ENCODE assay signal across 12 mouse cellular contexts in genomic region chr4:106530113-106530482, GRCm38 (mm10). TPM values are rescaled to one million over a fixed set of nuclear protein-coding genes. Genes with fewer than 3 reads are reported as not detected.
A peak's percentile ranks its signal among the peaks of the same experiment; 100 is the strongest.
DNase-seq lines count a peak whose midpoint lies in the region; ATAC-seq and TF ChIP-seq lines count a peak whose summit lies in the region.
"Had no signal": no experiment of that assay in that cellular context is flagged by ENCODE, and none has a peak within 500 bp of the region (broad histone marks: within the 10 kb centered on the region; RNA-seq: fewer than 3 reads in every experiment).

No protein-coding gene starts in this region.

- 75% methylated on average over 9 of the region's 9 CpGs for WGBS in intestine, embryonic 14.5 days
- WGBS in intestine, postnatal 0 days: 66% methylated on average over 9 of the region's 9 CpGs
- 60% methylated on average over 9 of the region's 9 CpGs for WGBS in embryonic facial prominence, embryonic 14.5 days
- WGBS in hindbrain, embryonic 13.5 days: 71% methylated on average over 9 of the region's 9 CpGs
- 72% methylated on average over 9 of the region's 9 CpGs for WGBS in midbrain, embryonic 15.5 days

- no peak overlapping the region for H3K4me2 ChIP-seq in intestine, embryonic 14.5 days (ENCODE audit: low read length)
- H3K4me2 ChIP-seq in intestine, postnatal 0 days (replicated peaks; ENCODE audit: low read depth): no peak overlapping the region
- H3K4me2 ChIP-seq in embryonic facial prominence, embryonic 14.5 days (ENCODE audit: low read depth, low read length): no peak overlapping the region
- H3K4me2 ChIP-seq in hindbrain, embryonic 13.5 days: no peak overlapping the region
- no peak overlapping the region for H3K4me2 ChIP-seq in midbrain, embryonic 15.5 days

- no peak for DNase-seq in intestine, embryonic 14.5 days (ENCODE audit: low spot score)
- no peak for DNase-seq in embryonic facial prominence, embryonic 14.5 days (ENCODE audit: low spot score)
- no peak for DNase-seq in left cerebral cortex, adult 11 months (ENCODE audit: low spot score)
- DNase-seq in layer of hippocampus, postnatal 25 days (ENCODE audit: extremely low spot score in 1 of 2, low spot score in 1 of 2): no peak
- DNase-seq in adrenal gland, postnatal 4 days (ENCODE audit: low spot score in 2 of 2): no peak

- peak; percentile 41 for ATAC-seq in intestine, embryonic 14.5 days (replicated peaks; ENCODE audit: low FRiP score, low TSS enrichment, low read depth)
- no peak for ATAC-seq in intestine, postnatal 0 days
- 0 out of 2 replicates have a peak, but pooled peaks have one; percentile 20 for ATAC-seq in embryonic facial prominence, embryonic 14.5 days (ENCODE audit: low read depth)
- ATAC-seq in hindbrain, embryonic 13.5 days (ENCODE audit: low FRiP score): peak; percentile 61
- ATAC-seq in midbrain, embryonic 15.5 days (replicated peaks): peak; percentile 69

- no peaks in the 10 kb centered on the region for H3K27me3 ChIP-seq in intestine, embryonic 14.5 days (replicated peaks; ENCODE audit: control insufficient read depth, insufficient read depth, low read length)
- H3K27me3 ChIP-seq in intestine, postnatal 0 days (replicated peaks; ENCODE audit: control insufficient read depth, insufficient read depth, low read length): no peaks in the 10 kb centered on the region
- no peaks in the 10 kb centered on the region for H3K27me3 ChIP-seq in embryonic facial prominence, embryonic 14.5 days (replicated peaks; ENCODE audit: control insufficient read depth, insufficient read depth, low read length)
- H3K27me3 ChIP-seq in hindbrain, embryonic 13.5 days: no peaks in the 10 kb centered on the region
- no peaks in the 10 kb centered on the region for H3K27me3 ChIP-seq in midbrain, embryonic 15.5 days (replicated peaks)
- H3K27me3 ChIP-seq: embryonic facial prominence, embryonic 15.5 days had no signal

- TF ChIP-seq CTCF in intestine, postnatal 0 days (IDR thresholded peaks at IDR 0.05; ENCODE audit: low read depth): no peak

- no peak overlapping the region for H3K27ac ChIP-seq in intestine, embryonic 14.5 days (ENCODE audit: low read depth)
- no peak overlapping the region for H3K27ac ChIP-seq in intestine, postnatal 0 days (ENCODE audit: low read depth, low read length)
- H3K27ac ChIP-seq in embryonic facial prominence, embryonic 14.5 days (replicated peaks; ENCODE audit: low read depth, low read length): no peak overlapping the region
- no peak overlapping the region for H3K27ac ChIP-seq in hindbrain, embryonic 13.5 days
- H3K27ac ChIP-seq in midbrain, embryonic 15.5 days: no peak overlapping the region
- H3K27ac ChIP-seq: embryonic facial prominence, embryonic 15.5 days had no signal

- H3K36me3 ChIP-seq in intestine, embryonic 14.5 days (ENCODE audit: control insufficient read depth, insufficient read depth, low read length): no peaks in the 10 kb centered on the region
- H3K36me3 ChIP-seq in intestine, postnatal 0 days (ENCODE audit: control insufficient read depth, insufficient read depth): no peaks in the 10 kb centered on the region
- no peaks in the 10 kb centered on the region for H3K36me3 ChIP-seq in embryonic facial prominence, embryonic 14.5 days (ENCODE audit: control insufficient read depth, insufficient read depth, low read length)
- no peaks in the 10 kb centered on the region for H3K36me3 ChIP-seq in hindbrain, embryonic 13.5 days
- no peaks in the 10 kb centered on the region for H3K36me3 ChIP-seq in midbrain, embryonic 15.5 days (replicated peaks)
- H3K36me3 ChIP-seq: embryonic facial prominence, embryonic 15.5 days had no signal

- 0 out of 2 replicates have a peak, but pooled peaks cover 4% of the 10 kb centered on the region for H3K4me1 ChIP-seq in intestine, embryonic 14.5 days (replicated peaks; ENCODE audit: control insufficient read depth, insufficient read depth, low read length)
- no peaks in the 10 kb centered on the region for H3K4me1 ChIP-seq in intestine, postnatal 0 days (replicated peaks; ENCODE audit: control insufficient read depth, insufficient read depth, low read length)
- no peaks in the 10 kb centered on the region for H3K4me1 ChIP-seq in embryonic facial prominence, embryonic 14.5 days (ENCODE audit: control insufficient read depth, insufficient read depth, low read length)
- no peaks in the 10 kb centered on the region; the same call in 1 of the 2 replicates for H3K4me1 ChIP-seq in hindbrain, embryonic 13.5 days (replicated peaks)
- no peaks in the 10 kb centered on the region for H3K4me1 ChIP-seq in midbrain, embryonic 15.5 days

- H3K9me3 ChIP-seq in intestine, embryonic 14.5 days (ENCODE audit: control insufficient read depth, low read length): no peaks in the 10 kb centered on the region
- no peaks in the 10 kb centered on the region for H3K9me3 ChIP-seq in intestine, postnatal 0 days (ENCODE audit: control insufficient read depth)
- H3K9me3 ChIP-seq in embryonic facial prominence, embryonic 14.5 days (ENCODE audit: control insufficient read depth, low read length): no peaks in the 10 kb centered on the region
- H3K9me3 ChIP-seq in hindbrain, embryonic 13.5 days: no peaks in the 10 kb centered on the region
- H3K9me3 ChIP-seq in midbrain, embryonic 15.5 days: no peaks in the 10 kb centered on the region
- H3K9me3 ChIP-seq: embryonic facial prominence, embryonic 15.5 days had no signal

- no peak overlapping the region for H3K4me3 ChIP-seq in intestine, embryonic 14.5 days (ENCODE audit: low read depth, low read length)
- no peak overlapping the region for H3K4me3 ChIP-seq in intestine, postnatal 0 days (ENCODE audit: low read depth, low read length)
- no peak overlapping the region for H3K4me3 ChIP-seq in embryonic facial prominence, embryonic 14.5 days (ENCODE audit: low read depth, low read length)
- no peak overlapping the region for H3K4me3 ChIP-seq in hindbrain, embryonic 13.5 days
- H3K4me3 ChIP-seq in midbrain, embryonic 15.5 days: no peak overlapping the region

- H3K9ac ChIP-seq in intestine, embryonic 14.5 days (ENCODE audit: low read length): no peak overlapping the region
- H3K9ac ChIP-seq in intestine, postnatal 0 days (ENCODE audit: low read depth, low read length): no peak overlapping the region
- H3K9ac ChIP-seq in embryonic facial prominence, embryonic 14.5 days (ENCODE audit: low read depth, low read length): no peak overlapping the region
- H3K9ac ChIP-seq in hindbrain, embryonic 13.5 days: no peak overlapping the region
- no peak overlapping the region for H3K9ac ChIP-seq in midbrain, embryonic 15.5 days

RNA-seq across cellular contexts. Expression of gene Dhcr24, which starts 30.7 kb away (rescaled TPM):
- 30.4 and 38.2 TPM in 2 replicates for polyA plus RNA-seq in intestine, embryonic 14.5 days (2014; fragmentation: Nextera tagmentation; extraction: Ambion mirVana)
- polyA plus RNA-seq in intestine, postnatal 0 days (2015; fragmentation: Nextera tagmentation; extraction: Ambion mirVana): 6.5 and 7.9 TPM in 2 replicates
- polyA plus RNA-seq in embryonic facial prominence, embryonic 14.5 days (2014; fragmentation: Nextera tagmentation; extraction: Ambion mirVana): 14.8 and 17.9 TPM in 2 replicates
- 6.3 and 6.5 TPM in 2 replicates for polyA plus RNA-seq in hindbrain, embryonic 13.5 days (2015; fragmentation: Nextera tagmentation; extraction: Ambion mirVana)
- 6.0 and 6.2 TPM in 2 replicates for polyA plus RNA-seq in midbrain, embryonic 15.5 days (2015; fragmentation: Nextera tagmentation; extraction: Ambion mirVana)
- total RNA-seq in layer of hippocampus, postnatal 25 days (2021): 10 to 100 TPM; 72.3 to 77.3 TPM
- total RNA-seq in adrenal gland, postnatal 4 days (2021): 10 to 100 TPM; 51.2 to 70.5 TPM

RNA-seq across cellular contexts. Expression of gene Bsnd, which starts 38.0 kb away (rescaled TPM):
- polyA plus RNA-seq in intestine, embryonic 14.5 days (2014; fragmentation: Nextera tagmentation; extraction: Ambion mirVana): not detected in 2 replicates
- not detected in 2 replicates for polyA plus RNA-seq in intestine, postnatal 0 days (2015; fragmentation: Nextera tagmentation; extraction: Ambion mirVana)
- 0.15 TPM in 1 of 2 replicates, not detected in the other for polyA plus RNA-seq in embryonic facial prominence, embryonic 14.5 days (2014; fragmentation: Nextera tagmentation; extraction: Ambion mirVana)
- not detected in 2 replicates for polyA plus RNA-seq in hindbrain, embryonic 13.5 days (2015; fragmentation: Nextera tagmentation; extraction: Ambion mirVana)
- polyA plus RNA-seq in midbrain, embryonic 15.5 days (2015; fragmentation: Nextera tagmentation; extraction: Ambion mirVana): not detected in 2 replicates
- not detected for total RNA-seq in layer of hippocampus, postnatal 25 days (2021)
- total RNA-seq in adrenal gland, postnatal 4 days (2021): 1 to 10 TPM in 1 of 2 experiments, under 1 TPM in 1; 0.11 to 3.7 TPM
- total RNA-seq: adrenal gland, postnatal 14 days; heart, postnatal 36 days; layer of hippocampus, adult 2 months had no signal
